Mouse (Mus musculus) gonadal fat pad, adult 2 months (tissue): ENCODE results near the gene Iqcn. TPM values are rescaled to one million over a fixed set of nuclear protein-coding genes. Genes with fewer than 3 reads are reported as not detected.

Experiments used
- polyA plus RNA-seq: library from polyadenylated mRNA; depleted of rRNA; stranded (reverse); fragments of >200 nt; gene quantifications from 2 replicates; pipeline ENCODE4 v1.2.3, GENCODE M21; 2012; rRNA removed

Gene Iqcn
- polyA plus RNA-seq, 1 experiment = 0.55 TPM

Other genes with a start within 250 kb of the Iqcn start
- gene Klhl26, start 226.5 kb upstream of the Iqcn start, polyA plus RNA-seq = 48.4 and 50.6 TPM in 2 replicates
- 0.35 and 0.53 TPM in 2 replicates for gene Tmem59l, start 216.1 kb upstream of the Iqcn start, polyA plus RNA-seq
- 5.5 and 6.9 TPM in 2 replicates for gene Crlf1, start 210.3 kb upstream of the Iqcn start, polyA plus RNA-seq
- 202 and 238 TPM in 2 replicates for gene Rex1bd, start 196.7 kb upstream of the Iqcn start, polyA plus RNA-seq
- 662 and 697 TPM in 2 replicates for gene Uba52, start 192.7 kb upstream of the Iqcn start, polyA plus RNA-seq
- 399 and 446 TPM in 2 replicates for gene Fkbp8, start 175.7 kb upstream of the Iqcn start, polyA plus RNA-seq
- 92.8 and 107 TPM in 2 replicates for gene Kxd1, start 175.5 kb upstream of the Iqcn start, polyA plus RNA-seq
- 18.4 and 23.9 TPM in 2 replicates for gene Ell, start 164.0 kb upstream of the Iqcn start, polyA plus RNA-seq
- 575 and 782 TPM in 2 replicates for gene Isyna1, start 109.1 kb upstream of the Iqcn start, polyA plus RNA-seq
- 188 and 229 TPM in 2 replicates for gene Ssbp4, start 94.6 kb upstream of the Iqcn start, polyA plus RNA-seq
- gene Lrrc25, start 87.3 kb upstream of the Iqcn start, polyA plus RNA-seq = 8.4 and 9.6 TPM in 2 replicates
- gene Gdf15, start 71.0 kb upstream of the Iqcn start, polyA plus RNA-seq = 4.5 and 5.5 TPM in 2 replicates
- 69.8 and 71.9 TPM in 2 replicates for gene Pgpep1, start 43.1 kb upstream of the Iqcn start, polyA plus RNA-seq
- gene Lsm4, start 30.2 kb upstream of the Iqcn start, polyA plus RNA-seq = 90.7 and 91.6 TPM in 2 replicates
- 170 and 254 TPM in 2 replicates for gene Jund, start 4.5 kb upstream of the Iqcn start, polyA plus RNA-seq
- gene Gm3336, start 15.1 kb downstream of the Iqcn start, polyA plus RNA-seq = 0.35 and 0.63 TPM in 2 replicates
- gene Pde4c, start 20.3 kb downstream of the Iqcn start, polyA plus RNA-seq = 9.4 and 9.9 TPM in 2 replicates
- gene Rab3a, start 51.2 kb downstream of the Iqcn start, polyA plus RNA-seq = 55.5 and 56.3 TPM in 2 replicates
- 127 and 143 TPM in 2 replicates for gene Mpv17l2, start 57.5 kb downstream of the Iqcn start, polyA plus RNA-seq
- gene Pik3r2, start 73.3 kb downstream of the Iqcn start, polyA plus RNA-seq = 92.1 and 92.3 TPM in 2 replicates
- gene Mast3, start 101.6 kb downstream of the Iqcn start, polyA plus RNA-seq = 56.6 and 85.2 TPM in 2 replicates
- gene Il12rb1, start 105.0 kb downstream of the Iqcn start, polyA plus RNA-seq = 1.1 and 1.3 TPM in 2 replicates
- gene Arrdc2, start 136.3 kb downstream of the Iqcn start, polyA plus RNA-seq = 134 and 150 TPM in 2 replicates
- 4.3 and 5.6 TPM in 2 replicates for gene Kcnn1, start 159.8 kb downstream of the Iqcn start, polyA plus RNA-seq
- 38.1 and 44.2 TPM in 2 replicates for gene Ccdc124, start 170.5 kb downstream of the Iqcn start, polyA plus RNA-seq
- 0.46 and 0.69 TPM in 2 replicates for gene Slc5a5, start 189.3 kb downstream of the Iqcn start, polyA plus RNA-seq
- 3,173 and 3,579 TPM in 2 replicates for gene Rpl18a, start 194.0 kb downstream of the Iqcn start, polyA plus RNA-seq
- 27.7 and 32.4 TPM in 2 replicates for gene Map1s, start 202.5 kb downstream of the Iqcn start, polyA plus RNA-seq